Mouse (Mus musculus): Measurements from ENCODE around the gene Prkar1a. TPM values are rescaled to one million over a fixed set of nuclear protein-coding genes. Genes with fewer than 3 reads are reported as not detected.
A peak's percentile ranks its signal among the peaks of the same experiment; 100 is the strongest.

The Prkar1a gene
- 126 and 148 TPM in 2 replicates for polyA plus RNA-seq (2015; fragmentation: Nextera tagmentation; extraction: Ambion mirVana)

- Histone ChIP-seq H3K27me3 (peaks cover 11% of the 10 kb centered on the region), H3K4me1 (replicated peaks) (peaks cover 47% of the 10 kb centered on the region), H3K4me3 (replicated peaks) (peak within 1 kb of the TSS; percentile 97), H3K9me3 (replicated peaks) (no peaks in the 10 kb centered on the region), H3K27ac (no peak within 1 kb of the TSS), H3K9ac (peak within 1 kb of the TSS; percentile 94), H3K4me2 (peak within 1 kb of the TSS; percentile 94), H3K36me3 (peaks cover 10% of the 10 kb centered on the region)
- DNase-seq (no peak), ATAC-seq (ENCODE audit: low read depth) (no peak)
- WGBS (ENCODE audit: insufficient replicate concordance), result 4% methylated on average over 8 of the region's 8 CpGs
These were observed at the start of gene Prkar1a for GRCm38 (mm10) chr11:109649206-109649605. Prkar1a (plus strand) TSS chr11:109649405.

GRCm38 (mm10) chr11:109607600-109607999 lies 41.6 kb upstream of the Prkar1a start:
- WGBS (ENCODE audit: insufficient replicate concordance), result 87% methylated on average over 6 of the region's 6 CpGs
- Histone ChIP-seq H3K36me3 (peaks cover 32% of the 10 kb centered on the region), H3K4me2 (no peak overlapping the region), H3K9ac (no peak overlapping the region), H3K9me3 (replicated peaks) (no peaks in the 10 kb centered on the region), H3K27me3 (no peaks in the 10 kb centered on the region), H3K4me1 (replicated peaks) (peaks cover 34% of the 10 kb centered on the region), H3K4me3 (replicated peaks) (no peak overlapping the region), H3K27ac (no peak overlapping the region)
- ATAC-seq (ENCODE audit: low read depth) (no peak), DNase-seq (no peak)

- Histone ChIP-seq H3K27ac (peak overlapping the region; percentile 50), H3K36me3 (peaks cover 17% of the 10 kb centered on the region), H3K9me3 (replicated peaks) (no peaks in the 10 kb centered on the region), H3K4me3 (replicated peaks) (peak overlapping the region; percentile 89), H3K4me2 (peak overlapping the region; percentile 89), H3K9ac (peak overlapping the region; percentile 91), H3K4me1 (replicated peaks) (peaks cover 49% of the 10 kb centered on the region), H3K27me3 (no peaks in the 10 kb centered on the region)
- DNase-seq (no peak), ATAC-seq (ENCODE audit: low read depth) (no peak)
- WGBS (ENCODE audit: insufficient replicate concordance), result 49% methylated on average over 6 of the region's 6 CpGs
These were observed 40.1 kb upstream of the Prkar1a start for GRCm38 (mm10) chr11:109608976-109609625.

GRCm38 (mm10) chr11:109610046-109610794 lies 39.0 kb upstream of the Prkar1a start:
- Histone ChIP-seq H3K9ac (peak overlapping the region; percentile 91), H3K27me3 (no peaks in the 10 kb centered on the region), H3K36me3 (peaks cover 9% of the 10 kb centered on the region), H3K4me3 (replicated peaks) (peak overlapping the region; percentile 89), H3K9me3 (replicated peaks) (no peaks in the 10 kb centered on the region), H3K27ac (peak overlapping the region; percentile 90), H3K4me2 (peak overlapping the region; percentile 89), H3K4me1 (replicated peaks) (peaks cover 56% of the 10 kb centered on the region)
- no peak for ATAC-seq (ENCODE audit: low read depth)
- 30% methylated on average over 9 of the region's 9 CpGs for WGBS (ENCODE audit: insufficient replicate concordance)
- DNase-seq, result no peak

- ATAC-seq (ENCODE audit: low read depth) (peak; percentile 11), DNase-seq (no peak)
- WGBS (ENCODE audit: insufficient replicate concordance), result under 1% methylated on average over 26 of the region's 26 CpGs
- Histone ChIP-seq H3K27me3 (no peaks in the 10 kb centered on the region), H3K27ac (peak overlapping the region; percentile 90), H3K9me3 (replicated peaks) (no peaks in the 10 kb centered on the region), H3K36me3 (peaks cover 5% of the 10 kb centered on the region; the same call in 1 of the 2 replicates), H3K4me3 (replicated peaks) (peak overlapping the region; percentile 89), H3K4me1 (replicated peaks) (peaks cover 62% of the 10 kb centered on the region), H3K4me2 (peak overlapping the region; percentile 89), H3K9ac (peak overlapping the region; percentile 91)
These were observed 38.4 kb upstream of the Prkar1a start for GRCm38 (mm10) chr11:109610795-109611302.

GRCm38 (mm10) chr11:109611303-109612149 lies 37.7 kb upstream of the Prkar1a start, which contains the start of gene Wipi1:
Wipi1 (minus strand) TSS chr11:109611967.
- DNase-seq (peak; percentile 99), ATAC-seq (ENCODE audit: low read depth) (peak; percentile 89)
- WGBS (ENCODE audit: insufficient replicate concordance), result under 1% methylated on average over 58 of the region's 58 CpGs
- Histone ChIP-seq H3K4me1 (replicated peaks) (peaks cover 69% of the 10 kb centered on the region), H3K27me3 (no peaks in the 10 kb centered on the region), H3K36me3 (peaks cover 5% of the 10 kb centered on the region; the same call in 1 of the 2 replicates), H3K9me3 (replicated peaks) (no peaks in the 10 kb centered on the region), H3K4me3 (replicated peaks) (peak within 1 kb of the TSS; percentile 89), H3K4me2 (peak within 1 kb of the TSS; percentile 89), H3K27ac (peak within 1 kb of the TSS; percentile 99), H3K9ac (peak within 1 kb of the TSS; percentile 91)

GRCm38 (mm10) chr11:109612871-109613529 lies 36.2 kb upstream of the Prkar1a start:
- H3K4me2 ChIP-seq, result peak overlapping the region; percentile 89

GRCm38 (mm10) chr11:109615286-109615685 lies 33.9 kb upstream of the Prkar1a start:
- peak overlapping the region; percentile 89 for H3K4me2 ChIP-seq
- H3K4me1 ChIP-seq (replicated peaks), result peaks cover 73% of the 10 kb centered on the region
- DNase-seq (no peak), ATAC-seq (ENCODE audit: low read depth) (no peak)
- H3K9me3 ChIP-seq (replicated peaks), result no peaks in the 10 kb centered on the region
- H3K36me3 ChIP-seq, result no peaks in the 10 kb centered on the region
- WGBS (ENCODE audit: insufficient replicate concordance), result 40% methylated on average over 9 of the region's 9 CpGs
- H3K27me3 ChIP-seq, result no peaks in the 10 kb centered on the region
- peak overlapping the region; percentile 99 for H3K27ac ChIP-seq
- peak overlapping the region; percentile 75 for H3K9ac ChIP-seq
- peak overlapping the region; percentile 89 for H3K4me3 ChIP-seq (replicated peaks)

More at GRCm38 (mm10) chr11:109612871-109613529, 36.2 kb upstream of the Prkar1a start:
- DNase-seq (peak; percentile 76), ATAC-seq (ENCODE audit: low read depth) (peak; percentile 34)
- H3K9me3 ChIP-seq (replicated peaks), result no peaks in the 10 kb centered on the region
- no peaks in the 10 kb centered on the region for H3K36me3 ChIP-seq
- H3K9ac ChIP-seq, result peak overlapping the region; percentile 75
- WGBS (ENCODE audit: insufficient replicate concordance), result 12% methylated on average over 7 of the region's 7 CpGs
- peak overlapping the region; percentile 89 for H3K4me3 ChIP-seq (replicated peaks)
- peaks cover 84% of the 10 kb centered on the region for H3K4me1 ChIP-seq (replicated peaks)
- peak overlapping the region; percentile 99 for H3K27ac ChIP-seq
- H3K27me3 ChIP-seq, result no peaks in the 10 kb centered on the region

- Histone ChIP-seq H3K4me3 (replicated peaks) (peak overlapping the region; percentile 89), H3K4me2 (peak overlapping the region; percentile 89), H3K27me3 (no peaks in the 10 kb centered on the region), H3K4me1 (replicated peaks) (peaks cover 72% of the 10 kb centered on the region), H3K27ac (peak overlapping the region; percentile 99), H3K36me3 (no peaks in the 10 kb centered on the region), H3K9ac (peak overlapping the region; percentile 75), H3K9me3 (replicated peaks) (no peaks in the 10 kb centered on the region)
- ATAC-seq (ENCODE audit: low read depth) (no peak), DNase-seq (no peak)
- WGBS (ENCODE audit: insufficient replicate concordance), result 26% methylated on average over 4 of the region's 4 CpGs
These were observed 32.9 kb upstream of the Prkar1a start for GRCm38 (mm10) chr11:109616352-109616751.

GRCm38 (mm10) chr11:109616766-109617165 lies 32.4 kb upstream of the Prkar1a start:
- Histone ChIP-seq H3K9me3 (replicated peaks) (no peaks in the 10 kb centered on the region), H3K27ac (peak overlapping the region; percentile 99), H3K36me3 (no peaks in the 10 kb centered on the region), H3K4me2 (peak overlapping the region; percentile 89), H3K4me1 (replicated peaks) (peaks cover 73% of the 10 kb centered on the region), H3K27me3 (no peaks in the 10 kb centered on the region), H3K4me3 (replicated peaks) (peak overlapping the region; percentile 89), H3K9ac (peak overlapping the region; percentile 75)
- peak; percentile 33 for ATAC-seq (ENCODE audit: low read depth)
- DNase-seq, result peak; percentile 46
- WGBS (ENCODE audit: insufficient replicate concordance), result 25% methylated on average over 4 of the region's 4 CpGs
